Mouse (Mus musculus): Measurements from ENCODE around the gene Adamtsl1. TPM values are rescaled to one million over a fixed set of nuclear protein-coding genes. Genes with fewer than 3 reads are reported as not detected.

The Adamtsl1 gene
- total and polyA plus RNA-seq, 2 experiments from 2014 or later, result 4.2 to 12.6 TPM

DNA sequence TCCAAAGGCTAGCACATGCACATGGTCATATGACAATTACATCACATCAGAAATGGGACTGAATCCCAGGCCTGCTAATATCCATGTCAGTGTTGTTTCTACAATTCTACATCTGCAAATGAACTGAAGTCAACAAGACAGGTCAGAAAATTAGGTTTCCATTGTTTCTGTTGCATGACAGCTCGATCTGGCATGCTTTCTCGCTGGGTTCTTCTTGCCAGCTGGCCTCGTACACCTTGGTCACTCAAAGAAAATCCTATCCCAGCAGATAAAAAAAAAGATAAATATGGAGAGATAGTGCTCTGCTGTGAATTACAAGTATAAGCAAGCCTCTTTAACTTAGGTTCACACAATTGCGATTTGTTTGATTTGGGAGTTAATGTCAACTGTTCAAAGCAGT is 644.6 kb downstream of the Adamtsl1 start:
- WGBS, result 84% methylated on average over 4 of the region's 4 CpGs
- Histone ChIP-seq H3K4me2 (ENCODE audit: low read depth) (no peak overlapping the region), H3K27ac (ENCODE audit: low read depth, low read length) (no peak overlapping the region), H3K9ac (no peak overlapping the region), H3K9me3 (ENCODE audit: low read length) (no peaks in the 10 kb centered on the region), H3K36me3 (ENCODE audit: insufficient read depth) (no peaks in the 10 kb centered on the region), H3K4me3 (ENCODE audit: low read depth, low read length) (no peak overlapping the region), H3K4me1 (ENCODE audit: insufficient read depth) (no peaks in the 10 kb centered on the region), H3K27me3 (ENCODE audit: insufficient read depth, low read length) (no peaks in the 10 kb centered on the region)
- DNase-seq (no peak), ATAC-seq (no peak)
- TF ChIP-seq CTCF (IDR thresholded peaks at IDR 0.05; ENCODE audit: low read depth), result no peak

DNA sequence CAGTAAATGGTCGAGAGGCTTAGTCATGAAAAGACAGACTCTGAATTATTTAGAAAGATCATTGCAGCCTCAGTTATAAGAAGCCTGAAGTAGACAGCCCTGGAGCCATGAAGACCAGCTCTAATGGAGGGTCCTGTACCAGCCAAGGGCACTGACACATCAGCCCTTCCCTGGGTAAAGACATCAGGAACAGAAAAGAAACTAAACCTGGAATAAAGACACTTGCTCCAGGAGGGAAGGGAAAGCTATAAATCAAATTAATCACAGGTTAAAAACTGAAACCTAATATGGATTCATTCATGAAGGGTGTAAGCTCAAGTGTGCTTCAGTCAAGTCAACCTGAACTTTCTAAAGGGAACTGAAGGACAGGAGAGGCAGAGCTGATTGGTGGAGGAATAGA is 645.4 kb downstream of the Adamtsl1 start:
- H3K9ac ChIP-seq, result no peak overlapping the region
- no peak for TF ChIP-seq CTCF (IDR thresholded peaks at IDR 0.05; ENCODE audit: low read depth)
- no peaks in the 10 kb centered on the region for H3K9me3 ChIP-seq (ENCODE audit: low read length)
- H3K27ac ChIP-seq (ENCODE audit: low read depth, low read length), result no peak overlapping the region
- 58% methylated on average over 1 of the region's 1 CpGs for WGBS
- H3K4me1 ChIP-seq (ENCODE audit: insufficient read depth), result no peaks in the 10 kb centered on the region
- DNase-seq (no peak), ATAC-seq (no peak)
- no peaks in the 10 kb centered on the region for H3K36me3 ChIP-seq (ENCODE audit: insufficient read depth)
- no peak overlapping the region for H3K4me3 ChIP-seq (ENCODE audit: low read depth, low read length)
- H3K27me3 ChIP-seq (ENCODE audit: insufficient read depth, low read length), result no peaks in the 10 kb centered on the region
- H3K4me2 ChIP-seq (ENCODE audit: low read depth), result no peak overlapping the region

DNA sequence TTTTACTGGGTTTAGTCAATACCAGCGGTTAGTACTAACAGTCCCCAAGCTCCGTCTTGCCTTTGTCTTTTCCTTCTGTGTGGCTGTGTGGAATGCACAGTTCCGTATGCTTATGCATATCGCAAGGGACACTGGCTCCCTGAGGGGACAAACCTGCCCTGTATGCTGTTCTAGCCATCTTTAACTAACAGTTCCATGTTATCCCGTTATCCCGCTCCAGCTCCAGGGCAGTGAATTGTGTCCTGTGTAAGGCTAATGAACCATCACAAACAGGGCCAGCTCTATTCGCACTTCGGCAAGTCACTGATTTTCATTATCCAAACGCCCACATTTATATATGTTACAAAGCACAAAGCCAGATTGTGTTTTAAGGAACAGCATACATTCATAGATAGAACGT is 656.8 kb downstream of the Adamtsl1 start:
- H3K4me1 ChIP-seq (ENCODE audit: insufficient read depth), result no peaks in the 10 kb centered on the region
- H3K4me2 ChIP-seq (ENCODE audit: low read depth), result no peak overlapping the region
- H3K4me3 ChIP-seq (ENCODE audit: low read depth, low read length), result no peak overlapping the region
- ATAC-seq, result no peak
- no peaks in the 10 kb centered on the region for H3K27me3 ChIP-seq (ENCODE audit: insufficient read depth, low read length)
- H3K9ac ChIP-seq, result no peak overlapping the region
- TF ChIP-seq CTCF (IDR thresholded peaks at IDR 0.05; ENCODE audit: low read depth), result no peak
- no peaks in the 10 kb centered on the region for H3K36me3 ChIP-seq (ENCODE audit: insufficient read depth)
- H3K9me3 ChIP-seq (ENCODE audit: low read length), result no peaks in the 10 kb centered on the region
- no peak for DNase-seq
- 33% methylated on average over 10 of the region's 10 CpGs for WGBS
- H3K27ac ChIP-seq (ENCODE audit: low read depth, low read length), result no peak overlapping the region

DNA sequence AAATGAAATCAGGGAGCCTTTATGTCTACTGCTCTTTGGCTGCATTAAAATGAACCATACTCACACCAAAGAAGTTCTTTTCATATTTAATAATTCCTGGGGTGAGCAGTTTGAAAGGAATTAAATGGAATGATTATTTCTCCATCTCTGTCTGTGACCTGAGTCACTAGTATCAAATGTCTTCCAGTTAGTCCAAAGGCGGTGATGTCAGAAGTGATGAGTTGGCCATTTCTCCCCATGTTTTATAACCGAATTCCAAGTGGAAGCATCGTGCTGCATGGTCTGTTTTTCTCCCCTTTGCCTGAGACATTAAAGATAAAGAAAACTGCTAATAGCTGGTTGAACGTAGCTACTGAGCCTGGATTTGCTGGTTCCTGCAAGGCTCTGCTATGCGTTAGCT is 657.5 kb downstream of the Adamtsl1 start:
- Histone ChIP-seq H3K27me3 (ENCODE audit: insufficient read depth, low read length) (no peaks in the 10 kb centered on the region), H3K9ac (no peak overlapping the region), H3K9me3 (ENCODE audit: low read length) (no peaks in the 10 kb centered on the region), H3K4me1 (ENCODE audit: insufficient read depth) (no peaks in the 10 kb centered on the region), H3K4me3 (ENCODE audit: low read depth, low read length) (no peak overlapping the region), H3K27ac (ENCODE audit: low read depth, low read length) (no peak overlapping the region), H3K4me2 (ENCODE audit: low read depth) (no peak overlapping the region), H3K36me3 (ENCODE audit: insufficient read depth) (no peaks in the 10 kb centered on the region)
- no peak for DNase-seq
- WGBS, result 70% methylated on average over 5 of the region's 5 CpGs
- no peak for TF ChIP-seq CTCF (IDR thresholded peaks at IDR 0.05; ENCODE audit: low read depth)
- no peak for ATAC-seq

DNA sequence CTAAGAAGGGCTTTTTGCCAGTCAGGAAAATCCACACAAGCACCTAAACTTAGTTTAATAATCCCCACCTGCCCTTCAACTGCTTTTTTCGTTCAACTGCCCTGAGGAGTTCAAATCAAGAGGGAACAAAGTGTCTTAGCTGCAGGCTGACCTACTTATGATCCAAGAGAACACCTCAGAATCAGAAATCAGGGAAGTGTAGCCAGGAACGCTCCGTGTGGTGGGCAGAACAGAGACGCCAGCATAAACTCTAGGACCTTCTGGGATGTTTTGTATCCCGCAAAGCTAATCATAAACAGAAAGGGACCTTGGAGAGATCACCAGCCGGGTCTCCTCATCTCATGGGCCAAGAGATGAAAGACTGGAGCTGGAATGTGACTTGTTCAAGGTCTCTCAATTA is 663.5 kb downstream of the Adamtsl1 start:
- no peaks in the 10 kb centered on the region for H3K4me1 ChIP-seq (ENCODE audit: insufficient read depth)
- H3K9me3 ChIP-seq (ENCODE audit: low read length), result no peaks in the 10 kb centered on the region
- no peaks in the 10 kb centered on the region for H3K36me3 ChIP-seq (ENCODE audit: insufficient read depth)
- no peak overlapping the region for H3K4me3 ChIP-seq (ENCODE audit: low read depth, low read length)
- no peak for TF ChIP-seq CTCF (IDR thresholded peaks at IDR 0.05; ENCODE audit: low read depth)
- no peak overlapping the region for H3K4me2 ChIP-seq (ENCODE audit: low read depth)
- no peak for DNase-seq
- H3K9ac ChIP-seq, result no peak overlapping the region
- WGBS, result 83% methylated on average over 6 of the region's 6 CpGs
- H3K27ac ChIP-seq (ENCODE audit: low read depth, low read length), result no peak overlapping the region
- no peak for ATAC-seq
- H3K27me3 ChIP-seq (ENCODE audit: insufficient read depth, low read length), result no peaks in the 10 kb centered on the region

DNA sequence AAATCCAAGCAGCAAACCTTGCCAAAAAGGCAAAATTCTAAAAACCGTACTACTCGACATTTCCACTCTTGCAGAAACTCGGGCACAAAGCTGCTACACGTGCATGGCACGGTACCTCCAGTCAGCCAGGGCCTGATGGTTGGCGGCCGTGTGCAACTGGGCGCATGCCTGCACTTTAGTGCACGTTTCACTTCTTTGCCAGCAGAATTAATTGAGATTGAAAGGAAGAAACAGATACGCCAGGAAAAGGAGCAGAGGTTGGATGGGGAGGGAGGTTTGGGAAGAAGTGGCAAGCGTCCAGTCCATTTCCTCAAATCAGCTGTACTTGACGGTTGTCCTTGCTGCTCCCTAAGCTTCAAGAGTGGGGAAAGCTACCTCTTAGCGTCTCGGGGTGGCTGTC is 664.1 kb downstream of the Adamtsl1 start:
- H3K4me1 ChIP-seq (ENCODE audit: insufficient read depth), result no peaks in the 10 kb centered on the region
- no peak overlapping the region for H3K4me2 ChIP-seq (ENCODE audit: low read depth)
- ATAC-seq (no peak), DNase-seq (no peak)
- no peaks in the 10 kb centered on the region for H3K9me3 ChIP-seq (ENCODE audit: low read length)
- H3K36me3 ChIP-seq (ENCODE audit: insufficient read depth), result no peaks in the 10 kb centered on the region
- no peak overlapping the region for H3K4me3 ChIP-seq (ENCODE audit: low read depth, low read length)
- no peaks in the 10 kb centered on the region for H3K27me3 ChIP-seq (ENCODE audit: insufficient read depth, low read length)
- H3K27ac ChIP-seq (ENCODE audit: low read depth, low read length), result no peak overlapping the region
- WGBS, result 67% methylated on average over 14 of the region's 14 CpGs
- no peak for TF ChIP-seq CTCF (IDR thresholded peaks at IDR 0.05; ENCODE audit: low read depth)
- H3K9ac ChIP-seq, result no peak overlapping the region

DNA sequence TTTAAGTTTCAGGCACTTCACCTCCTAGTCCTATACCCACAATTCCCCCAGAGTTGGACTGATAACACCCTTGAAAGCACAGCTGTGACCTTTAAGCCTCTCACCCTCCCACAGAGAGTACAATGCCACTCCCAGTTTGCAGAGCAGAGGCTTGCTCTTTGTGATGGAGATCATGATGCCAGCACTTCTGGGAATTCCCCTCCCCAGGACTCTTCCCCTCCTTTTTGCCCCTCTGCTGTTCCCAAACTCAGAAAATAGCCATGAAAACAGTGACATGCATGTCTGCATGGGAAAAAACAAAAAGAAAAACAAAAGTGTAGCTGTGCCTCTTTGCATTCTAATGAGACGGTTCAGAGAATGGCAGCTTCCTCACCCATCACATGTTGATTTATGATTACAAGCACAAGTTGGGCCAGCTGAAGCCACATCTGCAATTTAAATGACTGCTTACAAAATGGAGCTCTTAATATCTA is 669.8 kb downstream of the Adamtsl1 start:
- peak; percentile 83 for ATAC-seq
- Histone ChIP-seq H3K27me3 (ENCODE audit: insufficient read depth, low read length) (no peaks in the 10 kb centered on the region), H3K4me3 (ENCODE audit: low read depth, low read length) (no peak overlapping the region), H3K4me1 (ENCODE audit: insufficient read depth) (no peaks in the 10 kb centered on the region), H3K9me3 (ENCODE audit: low read length) (no peaks in the 10 kb centered on the region), H3K36me3 (ENCODE audit: insufficient read depth) (no peaks in the 10 kb centered on the region), H3K27ac (ENCODE audit: low read depth, low read length) (peak overlapping the region; percentile 51; the same call in 1 of the 2 replicates), H3K4me2 (ENCODE audit: low read depth) (no peak overlapping the region), H3K9ac (no peak overlapping the region)
- WGBS, result 18% methylated on average over 1 of the region's 1 CpGs
- TF ChIP-seq CTCF (IDR thresholded peaks at IDR 0.05; ENCODE audit: low read depth), result no peak
- DNase-seq, result peak; percentile 22

DNA sequence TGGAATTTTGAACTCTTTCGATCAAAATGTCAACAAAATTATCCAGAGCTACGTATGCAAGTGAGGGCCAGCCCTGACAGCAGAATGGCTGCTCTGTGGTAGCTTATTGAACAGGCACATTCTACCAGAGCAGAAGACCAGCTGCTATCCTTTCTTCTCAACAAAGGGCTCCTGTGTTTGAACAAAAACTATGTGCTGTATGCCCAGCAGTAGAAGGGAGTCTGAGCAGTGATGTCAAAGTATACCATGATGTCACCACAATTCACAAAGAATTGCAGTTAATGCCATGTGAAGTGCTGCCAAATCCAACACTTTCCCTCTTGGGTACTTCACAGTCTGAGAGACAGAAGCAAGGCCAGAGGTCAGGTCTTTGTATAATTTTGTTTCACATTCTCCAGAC is 675.9 kb downstream of the Adamtsl1 start:
- WGBS, result 38% methylated on average over 2 of the region's 2 CpGs
- H3K27ac ChIP-seq (ENCODE audit: low read depth, low read length), result no peak overlapping the region
- H3K4me1 ChIP-seq (ENCODE audit: insufficient read depth), result no peaks in the 10 kb centered on the region
- H3K9ac ChIP-seq, result no peak overlapping the region
- TF ChIP-seq CTCF (IDR thresholded peaks at IDR 0.05; ENCODE audit: low read depth), result no peak
- no peaks in the 10 kb centered on the region for H3K36me3 ChIP-seq (ENCODE audit: insufficient read depth)
- H3K9me3 ChIP-seq (ENCODE audit: low read length), result no peaks in the 10 kb centered on the region
- no peaks in the 10 kb centered on the region for H3K27me3 ChIP-seq (ENCODE audit: insufficient read depth, low read length)
- ATAC-seq (peak; percentile 63), DNase-seq (peak; percentile 2)
- H3K4me2 ChIP-seq (ENCODE audit: low read depth), result no peak overlapping the region
- H3K4me3 ChIP-seq (ENCODE audit: low read depth, low read length), result no peak overlapping the region

All from forebrain, postnatal 0 days (tissue).